Mouse (Mus musculus): ENCODE measurements around the gene Aldh1a1. TPM values are rescaled to one million over a fixed set of nuclear protein-coding genes. Genes with fewer than 3 reads are reported as not detected.

The Aldh1a1 gene
- total RNA-seq (2021) = 100 to 1,000 TPM; 112 to 251 TPM
- 3.2 and 5.2 TPM in 2 replicates for polyA plus RNA-seq (2012; rRNA removed)
- long read RNA-seq, transcript Aldh1a1-201 (13 exons, 2,053 nt) = major isoform, 39 of 52 reads
- long read RNA-seq, partial matches to known transcripts = 2 of 52 reads
- long read RNA-seq, other reads (novel, unspliced or antisense) = 9 of 52 reads

DNA sequence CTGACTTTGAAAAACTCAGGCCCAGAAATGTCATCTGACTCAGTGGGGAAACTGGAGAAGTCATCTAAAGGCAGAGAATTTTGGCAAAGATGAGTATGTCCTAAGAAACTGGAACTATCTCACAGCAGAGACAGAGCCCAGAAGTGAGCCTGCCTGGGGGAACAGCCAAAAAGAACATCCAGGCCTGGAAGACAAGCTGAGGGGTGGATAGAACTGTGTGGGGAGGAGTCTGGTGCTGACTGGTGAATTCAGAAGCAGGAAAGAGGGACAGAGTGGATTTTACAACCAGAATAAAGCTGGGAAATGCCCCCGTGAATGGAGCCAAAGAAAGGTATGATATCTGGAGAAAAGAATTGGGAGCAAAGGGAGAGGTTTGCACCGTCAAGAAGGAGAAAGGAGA is at the start of gene Aldh1a1:
Gene Aldh1a1, plus strand, starts transcription at position 225 of the 400 bp plus-strand sequence.
- DNase-seq = peak; percentile 7

DNA sequence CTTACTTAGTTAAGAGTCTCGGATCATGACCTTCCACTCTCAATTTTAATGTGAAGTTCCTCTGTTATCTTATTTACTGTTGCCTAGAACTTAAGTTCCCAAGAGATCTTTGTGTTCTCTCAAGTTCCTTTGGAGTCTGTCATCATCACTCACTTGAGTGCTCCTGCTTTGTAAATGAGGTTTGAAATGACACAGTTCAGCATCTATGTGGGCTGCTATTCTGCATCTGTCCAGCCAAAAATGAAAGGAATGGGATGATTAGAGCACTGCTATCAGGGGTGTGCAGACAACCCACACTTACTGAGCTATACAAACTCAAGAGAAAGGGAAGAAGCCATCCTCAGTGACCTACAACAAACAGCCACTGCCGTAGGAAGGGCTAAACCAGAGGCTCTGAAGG is 44.7 kb upstream of the Aldh1a1 start:
- DNase-seq = no peak

DNA sequence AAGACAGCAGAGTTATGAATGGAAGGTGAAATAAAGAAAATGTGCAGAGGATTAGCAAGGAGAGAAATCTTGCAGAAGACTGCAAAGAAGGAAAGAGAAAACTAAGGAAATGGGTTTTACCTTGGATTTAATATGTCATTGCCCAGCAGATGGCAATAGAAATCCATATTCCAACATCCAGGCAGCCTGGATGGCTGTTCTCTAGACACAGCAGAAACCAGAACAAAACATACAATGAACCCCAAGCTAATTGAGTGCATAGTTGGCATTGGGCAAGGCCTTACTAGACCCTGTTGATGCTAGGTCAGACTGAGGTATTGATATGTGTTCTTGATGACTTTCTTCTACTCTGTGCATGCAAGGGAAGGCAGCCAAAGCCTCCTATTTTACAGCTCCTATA is 43.0 kb upstream of the Aldh1a1 start:
- peak; percentile 16 for DNase-seq

DNA sequence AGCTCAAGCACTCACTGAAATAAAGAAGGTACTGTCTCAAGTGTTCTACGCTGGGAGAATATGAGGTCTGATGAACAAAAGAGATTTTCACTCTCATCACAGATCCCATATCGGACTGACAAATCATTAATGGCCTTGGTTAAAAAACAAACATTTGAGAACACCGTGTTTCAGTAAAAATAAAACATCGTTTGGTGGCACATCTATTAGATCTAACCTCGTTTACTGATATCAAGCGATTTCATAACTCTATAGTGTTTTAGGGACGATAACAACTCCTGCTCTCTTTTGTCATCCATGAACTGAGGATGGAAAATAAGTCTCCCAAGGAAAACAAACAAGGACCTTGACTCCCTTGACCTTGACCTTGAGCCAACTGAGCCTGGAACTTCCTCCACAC is 41.5 kb upstream of the Aldh1a1 start:
- DNase-seq = no peak

DNA sequence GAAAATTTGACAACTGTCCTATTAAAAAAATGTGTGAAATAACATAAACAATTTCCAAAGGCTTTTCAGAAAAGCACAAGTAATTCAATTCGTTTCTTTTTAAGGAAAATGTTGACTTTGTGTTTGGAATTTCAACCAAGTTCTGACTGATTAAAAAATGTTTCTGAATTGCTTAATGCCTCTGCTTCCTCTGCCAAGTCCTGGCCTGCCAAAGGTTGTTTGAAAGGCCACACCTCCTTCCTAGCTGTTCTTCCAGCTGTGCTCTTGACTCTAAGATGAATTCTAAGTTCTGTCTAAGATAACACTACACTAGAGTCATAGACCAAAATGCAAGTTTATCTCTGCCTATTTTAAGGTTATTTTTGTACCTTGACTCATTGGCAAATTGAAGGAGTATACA is 8.0 kb upstream of the Aldh1a1 start:
- DNase-seq = peak; percentile 23

DNA sequence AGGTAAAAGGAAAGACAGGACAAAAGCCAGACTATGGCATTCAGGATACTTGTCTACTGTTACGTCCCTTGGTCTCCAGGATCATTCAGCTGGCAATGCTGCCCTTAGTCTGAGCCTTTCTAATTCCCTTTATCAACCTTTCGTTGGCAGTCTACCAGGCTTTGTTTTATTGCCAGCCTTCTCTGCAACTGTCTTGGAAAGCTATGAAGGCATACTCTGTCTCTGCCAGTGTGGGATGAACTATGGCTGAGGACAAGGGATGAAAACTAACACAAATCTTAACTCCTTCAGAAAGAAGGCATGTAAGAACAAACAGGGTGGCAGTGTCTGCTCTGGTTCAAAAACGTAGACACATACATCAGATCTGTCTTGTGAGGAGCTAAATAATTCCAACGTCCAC is 565 bp upstream of the Aldh1a1 start:
- DNase-seq = peak; percentile 31

DNA sequence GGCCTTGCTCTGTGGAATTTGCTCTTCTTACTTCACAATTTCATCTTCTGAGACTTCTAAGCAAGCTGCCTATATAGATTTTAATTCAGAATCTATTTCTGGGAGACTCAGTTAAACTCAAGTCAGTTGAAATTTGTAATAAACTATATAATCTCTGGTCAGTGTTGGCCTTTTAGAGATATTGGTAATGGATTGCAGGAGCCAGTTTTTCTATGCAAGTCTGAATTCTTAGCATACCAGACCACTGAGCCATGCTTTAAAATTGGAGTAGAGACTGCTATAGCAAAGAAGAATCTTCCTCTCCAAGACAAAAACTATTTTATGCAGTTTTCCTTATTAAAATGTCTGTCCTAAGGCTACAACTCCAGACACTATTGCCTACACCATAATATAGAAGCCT is 4.0 kb downstream of the Aldh1a1 start:
- no peak for DNase-seq

DNA sequence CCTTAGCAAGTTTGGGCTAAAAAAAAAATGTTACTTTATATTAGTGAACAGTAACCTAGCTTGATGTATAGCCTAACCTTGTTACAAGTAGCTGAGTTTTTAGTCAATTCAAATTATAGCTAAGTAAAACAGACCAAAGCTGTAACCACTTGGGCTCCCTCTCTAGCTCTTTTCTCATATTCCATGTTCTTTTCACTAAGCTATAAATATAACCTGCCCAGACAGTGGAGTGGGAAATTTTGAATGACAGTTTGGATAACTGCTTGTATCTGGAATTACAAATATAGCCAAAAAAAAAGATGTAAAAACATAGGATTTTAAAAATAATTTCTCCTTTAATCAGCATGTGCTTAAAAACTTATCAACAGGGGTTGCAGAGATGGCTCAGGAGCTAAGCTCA is 12.8 kb downstream of the Aldh1a1 start:
- DNase-seq = no peak

DNA sequence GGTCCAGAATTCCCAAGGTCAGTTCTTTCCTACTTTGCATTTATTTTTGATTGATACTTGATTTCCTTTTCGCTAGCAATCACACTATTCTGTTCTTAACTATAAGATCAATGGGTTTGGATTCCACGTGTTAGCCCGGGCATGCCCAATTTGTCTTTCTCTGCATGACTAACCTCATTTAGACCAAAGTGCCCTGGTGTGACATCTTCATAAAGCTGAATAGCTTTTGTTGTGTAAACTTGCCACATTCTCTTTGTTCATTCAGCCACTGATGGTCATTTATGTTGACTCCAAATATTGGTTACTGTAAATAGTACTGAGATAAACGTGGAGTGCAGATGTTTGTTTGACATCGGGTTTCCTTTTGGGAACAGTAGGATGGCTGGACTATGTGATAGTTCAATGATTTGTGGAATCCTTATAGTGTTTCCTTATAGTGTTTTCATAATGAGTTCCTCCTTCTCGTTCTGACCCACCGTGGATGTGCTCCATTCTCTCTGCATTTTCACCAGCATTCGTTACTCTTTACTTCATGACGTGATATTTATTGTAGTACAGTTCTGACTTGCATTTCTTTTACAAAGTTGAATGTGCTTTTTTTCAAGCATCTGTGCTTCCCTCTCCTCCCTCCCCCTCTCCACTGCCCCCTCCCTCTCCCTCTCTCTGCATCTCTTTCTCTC is 14.6 kb downstream of the Aldh1a1 start:
- no peak for DNase-seq

DNA sequence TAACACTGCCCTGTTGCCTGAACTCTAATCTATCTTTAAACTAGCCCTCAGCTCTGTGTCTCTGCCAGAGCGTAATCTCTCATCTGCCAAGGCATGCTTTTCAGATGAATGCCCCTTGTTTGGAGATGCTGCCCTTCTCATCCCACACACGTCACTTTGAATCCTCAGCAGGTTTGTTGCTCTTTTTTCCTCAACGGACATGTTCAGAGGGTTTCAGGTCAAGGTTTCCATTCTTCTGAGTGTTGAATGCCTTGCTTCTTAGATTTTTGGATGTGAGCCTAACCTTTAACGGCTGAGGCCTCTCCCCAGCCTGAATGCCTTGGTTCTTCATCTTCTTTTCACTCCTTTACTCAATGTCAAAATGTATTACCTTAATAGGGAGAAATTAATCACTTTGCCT is 16.1 kb downstream of the Aldh1a1 start:
- no peak for DNase-seq

DNA sequence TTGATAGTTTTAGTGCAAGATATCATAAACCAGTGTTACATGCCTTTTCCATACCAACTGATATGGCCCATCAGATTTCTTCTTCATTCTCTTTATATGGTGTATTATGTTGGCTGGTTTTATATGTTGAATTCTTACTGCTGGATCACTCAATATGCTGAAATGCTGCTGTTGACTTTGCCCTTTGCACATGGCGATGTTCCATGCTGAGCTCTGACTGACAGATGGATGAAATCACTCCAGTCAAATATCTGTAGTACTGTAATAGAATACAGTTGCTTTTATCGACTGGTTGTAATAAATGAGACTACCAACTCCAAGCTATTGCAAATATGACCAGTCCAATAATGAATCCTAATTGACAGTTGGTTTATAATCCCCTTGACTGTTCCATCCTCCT is 19.5 kb downstream of the Aldh1a1 start:
- no peak for DNase-seq

DNA sequence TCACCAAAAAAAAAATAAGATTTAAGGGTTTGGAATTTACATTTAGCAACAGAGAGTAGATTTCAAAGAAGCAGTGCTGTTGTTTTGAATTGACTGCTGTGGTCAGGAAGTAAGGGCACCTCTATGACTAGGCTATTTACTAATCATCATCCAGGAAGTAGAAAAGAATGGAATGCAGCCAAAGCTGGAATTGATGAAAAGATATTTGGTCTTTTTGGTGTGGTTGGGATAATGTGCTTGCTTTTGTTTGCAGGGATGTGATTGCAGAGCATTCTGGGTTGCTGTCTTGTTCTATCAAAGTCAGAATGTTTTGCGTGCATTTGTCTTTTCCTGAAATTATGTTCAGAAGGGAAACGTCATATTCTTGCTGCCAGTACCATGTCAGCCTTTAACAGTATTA is 20.7 kb downstream of the Aldh1a1 start:
- no peak for DNase-seq

DNA sequence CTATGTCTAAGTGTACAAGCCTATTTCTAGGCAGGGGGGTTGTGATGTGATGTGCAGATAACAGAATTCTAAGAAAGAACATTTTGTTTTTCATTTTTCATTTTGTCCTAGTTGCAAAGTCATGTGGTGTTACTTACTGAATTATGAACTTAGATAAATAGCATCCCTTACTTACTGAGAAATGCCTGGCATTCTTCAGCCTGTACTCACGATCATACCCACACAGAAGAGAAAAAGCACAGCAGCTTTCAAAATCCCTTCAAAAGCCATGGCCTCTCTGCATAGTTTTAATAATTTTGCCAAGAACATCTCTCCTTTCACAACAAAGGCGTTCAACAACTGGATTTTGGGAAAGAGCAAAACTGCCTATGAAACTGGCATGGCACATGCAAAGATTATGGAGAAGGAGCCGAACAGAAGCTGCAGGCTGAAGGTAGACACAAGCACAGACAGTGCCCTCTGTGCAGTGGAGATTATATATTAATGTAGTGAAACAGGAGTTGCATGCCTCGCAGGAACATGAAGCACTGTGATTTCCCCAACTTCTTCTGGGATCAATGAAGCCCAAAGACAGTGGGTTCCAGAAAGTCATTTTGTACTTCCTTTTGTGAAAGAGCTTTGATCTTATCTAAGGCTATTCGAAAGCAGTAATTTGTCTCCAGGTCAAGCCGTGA is 21.3 kb downstream of the Aldh1a1 start:
- no peak for DNase-seq

DNA sequence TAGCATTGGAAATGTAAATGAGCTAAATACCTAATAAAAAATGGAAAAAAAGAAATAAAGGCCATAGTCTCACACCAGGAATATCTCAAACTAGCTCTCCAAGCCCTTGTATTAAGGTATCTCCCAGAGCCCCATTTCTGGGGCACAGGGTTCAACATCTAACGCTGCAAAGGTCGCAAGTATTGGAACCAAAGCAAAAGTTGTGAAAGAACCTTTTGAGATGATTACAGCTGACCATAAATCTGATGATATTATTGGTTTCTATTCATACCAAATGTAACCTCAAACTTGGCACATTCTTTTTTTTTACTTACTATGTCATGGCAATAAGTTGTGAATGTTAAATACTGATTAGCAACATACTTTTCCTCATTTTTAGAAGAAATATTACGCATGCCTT is 24.0 kb downstream of the Aldh1a1 start:
- no peak for DNase-seq

DNA sequence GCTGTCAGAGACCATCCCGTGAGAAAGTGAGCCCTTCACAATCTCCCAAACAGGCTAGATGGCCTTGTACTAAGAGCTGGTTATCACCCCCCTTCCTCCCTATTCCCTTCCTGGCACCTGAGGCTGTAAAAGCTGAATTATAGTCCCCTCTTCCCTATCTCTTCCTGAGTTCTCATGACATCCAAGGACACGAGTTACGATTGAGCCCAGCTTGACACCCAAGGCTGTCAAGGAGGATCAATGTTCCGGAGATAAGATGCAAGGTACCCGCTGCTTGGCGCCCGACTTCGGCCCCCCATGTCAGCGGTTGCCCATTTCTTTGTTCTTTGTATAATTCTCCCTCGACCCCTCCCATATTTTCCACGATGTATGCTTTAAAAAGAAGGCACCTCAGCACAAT is 36.6 kb downstream of the Aldh1a1 start:
- DNase-seq = peak; percentile 44

DNA sequence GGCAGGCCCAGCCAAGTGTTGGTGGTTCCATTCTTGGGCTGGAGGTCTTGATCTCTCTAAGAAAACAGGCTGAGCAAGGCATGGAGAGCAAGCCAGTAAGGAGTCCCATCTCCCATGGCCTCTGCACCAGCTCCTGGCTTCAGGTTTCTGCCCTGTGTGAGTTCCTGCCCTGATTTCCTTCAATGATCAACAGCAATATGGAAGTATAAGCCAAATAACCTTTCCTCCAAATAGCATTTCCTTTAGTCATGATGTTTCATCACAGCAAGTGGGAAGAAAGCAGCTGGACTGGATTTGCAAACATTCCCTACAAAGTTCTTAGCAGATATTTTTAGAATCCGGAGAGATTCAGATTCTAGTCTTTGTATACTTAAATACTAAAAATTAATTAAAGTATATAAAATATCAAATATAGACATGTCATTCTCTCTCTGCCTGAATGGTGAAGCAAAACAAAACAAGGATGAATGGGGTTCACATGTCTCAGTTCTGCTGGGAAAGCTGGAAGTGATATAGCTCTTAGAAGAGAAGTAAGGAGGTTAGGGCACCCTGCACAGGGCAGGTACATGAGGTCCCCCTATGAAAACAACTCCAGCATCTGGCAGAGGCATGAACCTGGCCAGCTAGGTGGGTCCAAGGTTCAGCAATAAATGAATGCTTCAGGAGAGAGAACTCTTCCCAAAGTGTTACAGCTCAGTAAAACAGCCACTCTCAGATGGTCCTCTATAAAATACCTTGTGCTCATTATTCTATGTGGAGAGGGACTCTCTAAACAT is 37.6 kb downstream of the Aldh1a1 start:
- DNase-seq = peak; percentile 15

DNA sequence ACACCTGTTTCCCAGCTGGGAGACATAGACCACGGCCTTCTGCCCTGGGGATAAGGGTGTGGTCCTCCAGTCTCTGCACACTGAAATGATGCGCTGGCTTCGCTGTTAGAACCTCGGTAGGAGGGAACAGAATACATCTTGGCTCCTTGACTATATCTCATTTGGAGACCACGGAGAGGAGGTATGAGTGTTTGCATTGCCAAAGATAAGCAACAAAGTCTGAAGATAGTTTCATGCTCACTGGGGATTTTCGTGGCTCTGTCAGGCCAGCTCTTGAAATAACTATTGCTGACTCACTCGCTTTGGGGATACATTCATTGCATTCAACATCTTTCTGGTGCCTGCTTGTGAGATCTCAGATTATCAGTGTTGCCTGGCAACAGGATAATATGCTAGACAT is 44.0 kb downstream of the Aldh1a1 start:
- no peak for DNase-seq

DNA sequence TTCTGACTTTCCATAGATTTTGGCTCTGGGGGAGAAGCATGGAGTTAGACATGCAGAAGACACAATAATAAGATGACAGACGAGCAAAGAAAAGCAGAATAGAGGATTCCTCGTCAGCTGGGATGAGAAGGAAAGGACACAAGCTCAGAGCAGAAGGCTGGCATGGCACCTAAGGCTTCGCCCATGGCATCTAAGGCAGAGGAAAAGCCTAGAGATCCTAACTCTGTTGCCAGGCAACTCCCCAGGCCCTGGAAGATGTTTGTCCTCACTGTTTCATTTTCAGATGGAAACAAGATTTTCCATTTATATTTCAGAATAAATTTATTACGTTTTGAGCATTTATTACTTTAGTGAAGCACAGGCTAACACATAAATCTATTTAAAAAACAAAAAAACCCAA is 48.5 kb downstream of the Aldh1a1 start:
- DNase-seq = no peak

DNA sequence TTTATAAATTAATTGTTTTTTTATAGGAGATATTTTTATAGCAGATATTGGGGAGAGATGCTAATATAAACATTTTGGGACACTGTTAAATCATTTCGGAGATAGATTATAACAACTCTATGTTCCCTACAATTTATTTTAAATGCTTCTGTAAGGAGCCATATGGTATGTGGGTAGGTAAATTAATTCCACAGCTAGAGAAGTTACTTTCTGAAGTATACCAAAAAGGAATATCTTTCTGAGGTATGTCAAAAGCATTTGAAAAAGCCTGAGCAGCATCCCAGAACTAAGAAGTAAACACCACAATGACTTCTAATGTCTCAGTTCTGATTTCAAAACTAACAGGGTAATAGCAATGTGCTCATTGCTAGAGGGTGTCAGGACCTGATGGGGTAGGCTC is 49.4 kb downstream of the Aldh1a1 start:
- DNase-seq = no peak

DNA sequence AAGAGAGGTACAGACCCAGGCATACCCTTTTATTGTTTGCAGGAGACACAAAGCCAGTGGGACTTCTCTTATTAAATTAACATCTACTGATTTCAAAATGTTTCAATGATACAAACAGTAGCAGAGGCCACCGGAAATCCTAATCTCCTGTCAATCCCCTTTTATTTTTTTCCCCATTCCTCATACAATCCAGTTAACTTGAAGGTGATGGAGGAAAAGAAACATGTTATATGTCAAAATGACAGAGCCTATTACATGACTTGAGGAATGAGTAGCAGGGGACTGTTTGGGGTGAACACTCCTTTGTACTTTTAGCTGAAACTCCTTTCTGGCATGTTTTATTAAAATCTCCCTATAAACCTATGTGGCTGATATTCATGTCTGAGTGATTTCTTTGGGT is 51.3 kb downstream of the Aldh1a1 start:
- no peak for DNase-seq

DNA sequence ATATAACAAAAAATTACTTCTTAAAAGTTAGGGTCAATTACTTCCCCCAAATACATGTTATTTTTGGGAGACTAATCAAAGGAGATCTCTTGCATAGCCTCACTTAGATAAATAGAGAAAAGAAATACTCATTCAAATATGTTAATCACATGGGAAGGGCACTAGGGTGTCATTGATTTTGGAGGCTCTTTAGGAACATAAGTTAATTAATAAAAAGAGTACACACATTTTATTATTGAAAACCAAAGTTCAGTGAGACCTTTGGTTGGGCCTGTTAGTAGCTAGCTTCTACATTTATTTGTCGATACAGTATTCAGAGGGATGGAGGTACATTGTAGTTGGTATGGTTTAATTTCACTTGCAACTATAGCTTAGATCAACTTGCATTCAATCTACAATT is 52.4 kb downstream of the Aldh1a1 start:
- no peak for DNase-seq

DNA sequence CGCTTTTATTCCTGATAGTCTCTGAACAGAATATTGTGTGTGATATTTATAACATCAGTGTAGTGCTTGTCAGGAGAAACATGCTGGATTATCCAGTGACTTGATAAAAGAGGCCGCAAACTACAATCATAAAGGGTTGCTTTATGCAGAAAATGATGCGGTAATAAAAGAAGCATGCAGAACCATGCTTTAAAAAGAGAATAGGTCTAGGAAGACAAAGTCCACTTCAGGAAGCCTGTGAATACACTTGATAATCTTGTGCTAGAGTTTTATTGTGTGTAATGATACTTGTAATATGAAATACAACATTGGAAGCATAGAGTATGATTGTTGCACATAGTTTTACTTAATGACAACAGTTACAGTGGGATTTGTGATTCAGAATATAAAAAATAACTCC is 54.5 kb downstream of the Aldh1a1 start:
- no peak for DNase-seq

DNA sequence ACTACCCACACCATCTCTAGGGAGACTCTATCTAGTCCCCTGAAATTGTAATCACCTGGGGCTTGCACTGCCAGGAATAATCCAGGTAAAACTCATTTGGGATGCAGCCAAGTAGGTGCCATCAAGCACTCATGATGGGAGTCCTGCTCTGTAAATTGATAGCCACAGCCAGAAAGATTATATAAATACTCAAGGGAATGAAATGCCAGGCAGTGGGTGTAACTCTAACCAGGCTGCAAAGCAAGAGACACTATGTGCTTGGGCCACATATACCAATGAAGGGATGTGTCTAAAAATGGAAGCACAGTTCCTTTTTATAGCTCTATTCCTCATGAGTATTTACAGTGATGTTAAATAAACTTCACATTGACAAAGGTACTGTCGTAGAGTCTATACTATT is 56.9 kb downstream of the Aldh1a1 start:
- DNase-seq = no peak

Data from adrenal gland, adult 2 months (tissue).